Mouse (Mus musculus) thymus, postnatal 10 days (tissue): ENCODE data around the gene Gm30083.

Experiments
- DNase-seq, 2 experiments: peaks; one replicate each; pipeline ENCODE4 v3.0.0; 2021; ENCODE audit warnings: low spot score in 2 of 2

The Gm30083 gene

DNA sequence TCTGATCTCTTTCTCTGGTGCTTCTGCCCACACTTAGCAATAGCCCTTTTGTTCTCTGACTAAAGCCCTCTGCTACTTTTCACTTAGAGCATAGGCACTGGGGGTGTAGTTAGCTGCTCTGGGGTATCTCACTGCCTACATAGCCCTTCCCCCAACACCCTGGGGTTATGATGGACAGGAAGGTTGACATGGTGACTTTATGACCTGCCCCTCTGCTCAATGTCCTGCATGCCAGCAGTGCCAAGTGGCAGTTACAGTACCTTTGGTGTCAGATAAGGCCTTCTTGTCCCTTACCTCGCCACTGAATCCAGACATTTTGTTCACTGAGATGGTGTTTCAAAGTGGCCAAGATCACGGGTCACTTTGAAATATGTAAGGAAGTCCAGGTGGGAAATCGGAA, at the start of gene Gm30083:
Gene Gm30083 (minus strand): TSS at position 120 of the 400 bp plus-strand sequence.
- DNase-seq, result no peak

DNA sequence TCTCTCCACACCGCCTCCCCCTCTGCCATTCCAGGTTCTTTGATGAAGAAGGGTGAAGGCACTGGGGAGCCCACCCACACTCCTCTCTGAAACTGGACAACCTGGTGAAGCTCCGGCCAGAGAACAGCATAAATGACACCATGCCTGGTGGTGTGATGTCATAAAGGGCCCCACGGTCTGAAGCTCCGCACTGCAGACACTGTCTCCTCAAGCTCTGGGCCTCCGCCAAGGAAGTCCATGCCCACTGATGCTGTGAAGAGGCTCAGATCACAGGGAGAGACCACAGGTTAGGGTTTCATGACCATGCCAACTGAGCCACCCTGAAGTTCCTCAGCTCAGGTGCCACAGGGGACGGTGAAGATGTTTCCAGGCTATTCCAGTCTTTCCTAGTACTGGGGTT, 37.5 kb upstream of the Gm30083 start, which contains the start of gene Antxrl:
Gene Antxrl (plus strand): TSS at position 192 of the 400 bp plus-strand sequence.
- no peak for DNase-seq

DNA sequence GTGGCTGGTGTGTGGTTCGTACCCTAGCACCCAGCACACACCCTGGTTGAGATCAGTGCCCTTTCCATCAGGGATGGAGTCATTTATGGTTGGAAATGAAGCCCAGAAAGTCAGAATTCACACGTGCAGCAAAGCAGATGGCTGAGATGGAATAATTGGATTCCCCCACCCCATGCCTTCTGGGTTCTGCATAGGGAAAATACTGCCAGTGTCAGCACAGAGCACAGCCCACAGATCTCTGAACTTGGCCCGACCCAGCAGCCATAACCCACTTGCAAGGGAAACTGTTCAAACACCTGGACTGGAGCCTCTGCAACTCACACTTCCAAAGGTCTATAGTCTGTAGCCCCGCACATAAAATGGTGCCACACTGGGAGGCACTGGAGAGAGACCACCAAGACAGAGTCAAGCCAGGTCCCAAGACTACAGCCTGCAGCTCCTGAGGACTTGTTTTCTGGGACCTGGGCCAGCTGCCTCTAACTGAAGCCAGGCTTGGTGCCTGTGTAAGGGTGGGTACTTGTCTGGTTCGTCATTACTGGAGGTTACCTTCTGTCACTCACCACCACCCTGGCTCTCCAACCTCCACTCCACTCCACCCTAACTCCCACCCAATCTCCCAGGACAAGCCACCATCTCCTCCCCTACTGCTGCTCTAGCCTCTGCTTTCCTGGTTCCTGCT, 35.3 kb upstream of the Gm30083 start:
- DNase-seq, result no peak

DNA sequence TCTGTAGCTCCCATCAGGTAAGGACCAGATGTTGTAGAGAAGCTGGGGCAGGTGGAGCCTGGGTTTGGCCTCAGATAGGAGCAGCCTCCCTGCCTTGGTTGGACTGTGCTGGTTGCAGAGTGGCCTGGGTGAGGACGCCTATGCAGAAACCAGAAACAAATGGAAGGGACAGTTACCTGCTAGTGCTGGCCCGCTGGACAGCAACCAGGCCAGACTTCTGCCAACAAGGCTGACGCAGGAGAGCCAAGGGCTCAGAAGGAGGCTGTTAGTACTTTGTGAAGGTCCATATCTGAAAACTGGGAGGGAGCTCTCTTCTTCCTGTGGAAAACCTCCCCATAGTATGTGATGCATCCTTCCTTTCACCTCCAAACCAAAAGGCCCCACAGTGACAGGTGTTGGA, 28.4 kb upstream of the Gm30083 start:
- no peak for DNase-seq

DNA sequence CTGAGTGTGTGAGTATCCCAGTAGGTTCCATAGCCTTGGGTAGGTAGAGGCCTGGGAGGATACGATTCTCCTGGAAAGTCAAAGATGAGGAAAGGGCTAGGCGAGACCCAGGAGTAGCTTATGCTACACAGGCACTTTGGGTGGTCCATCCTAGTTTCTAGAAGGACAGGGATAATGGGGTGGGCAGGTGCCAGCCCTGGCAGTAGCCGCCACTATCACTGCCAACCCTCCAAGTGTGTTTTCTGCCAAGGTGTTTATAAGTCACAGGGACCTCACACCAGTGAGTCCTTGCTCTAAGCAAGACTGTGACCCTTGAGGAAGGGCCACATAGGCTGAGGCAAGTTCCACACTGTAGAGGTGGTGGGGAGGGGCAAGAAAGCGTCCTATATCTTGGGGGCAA, 26.3 kb upstream of the Gm30083 start:
- no peak for DNase-seq

DNA sequence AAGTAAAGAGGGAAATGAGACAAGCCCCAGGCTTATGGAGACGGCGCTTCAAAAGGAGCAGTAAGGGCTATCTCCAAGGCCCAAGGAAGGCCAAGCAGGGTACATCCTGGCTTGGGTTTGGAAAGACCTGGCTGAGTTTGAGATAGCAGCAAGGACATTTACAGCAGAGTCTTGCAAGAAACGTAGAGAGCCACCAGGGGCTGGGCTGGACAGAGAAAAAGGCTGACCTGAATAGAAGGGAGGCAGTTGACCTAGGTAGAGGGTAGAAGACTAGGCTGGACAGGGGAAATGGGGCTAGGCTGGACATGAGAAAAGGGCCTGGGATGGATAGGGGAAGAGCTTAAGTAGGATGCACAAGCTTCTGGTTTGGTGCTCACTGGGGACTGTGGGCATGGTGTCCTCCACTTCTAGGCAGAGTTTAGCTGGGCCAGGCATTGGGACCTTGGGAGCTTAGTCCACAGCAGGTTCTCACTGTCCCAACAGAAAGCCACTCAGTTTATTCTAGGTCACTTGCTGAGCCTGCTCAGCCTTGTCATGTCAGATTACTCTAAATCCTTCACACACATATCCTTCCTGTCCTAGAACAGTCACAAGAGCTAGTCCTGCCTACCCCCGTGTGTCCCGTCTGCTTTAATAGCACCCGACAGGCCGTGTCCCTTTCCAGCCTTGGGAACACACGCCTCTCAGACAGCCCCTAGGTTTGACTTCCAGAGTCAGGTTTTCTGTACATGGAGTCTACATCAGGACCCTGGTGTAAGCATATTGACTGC, 19.0 kb upstream of the Gm30083 start:
- DNase-seq, result no peak

DNA sequence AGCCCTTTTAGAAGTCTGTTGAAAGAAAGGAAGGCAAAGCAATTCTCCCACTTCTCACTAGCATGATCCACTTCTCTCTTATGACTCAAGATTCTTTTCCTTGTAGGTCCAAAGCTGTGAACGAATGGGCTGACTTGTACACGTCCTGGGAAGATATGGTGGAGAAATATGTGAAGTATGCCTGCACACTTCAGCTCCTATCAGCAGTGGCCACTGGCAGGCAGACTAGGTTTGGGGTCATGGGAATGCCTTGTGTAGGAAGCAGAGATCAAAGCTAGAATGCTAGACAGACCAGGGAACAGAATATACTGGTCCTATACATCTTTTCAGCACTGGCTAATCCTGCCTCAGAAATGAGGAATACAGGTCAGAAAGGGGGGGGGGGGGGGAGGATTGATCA, 11.7 kb upstream of the Gm30083 start:
- DNase-seq, result no peak

DNA sequence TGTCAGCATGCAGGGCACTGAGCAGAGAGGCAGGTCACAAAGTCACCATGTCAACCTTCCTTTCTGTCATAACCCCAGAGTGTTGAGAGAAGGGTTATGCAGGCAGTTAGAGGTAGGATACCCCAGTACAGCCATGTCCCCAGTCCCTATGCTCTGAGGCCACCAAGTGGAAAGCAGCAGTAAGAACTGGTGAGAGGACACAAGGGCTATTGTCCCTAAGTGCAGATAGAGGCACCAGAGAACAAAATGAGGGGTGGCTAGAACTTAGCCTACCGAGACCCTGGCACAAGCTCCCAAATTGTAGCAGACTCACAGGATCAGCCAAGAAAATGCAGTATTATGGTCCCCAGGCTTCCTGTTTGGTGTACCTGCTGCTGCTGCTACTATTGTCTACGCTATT, 2.0 kb upstream of the Gm30083 start:
- DNase-seq, result no peak

DNA sequence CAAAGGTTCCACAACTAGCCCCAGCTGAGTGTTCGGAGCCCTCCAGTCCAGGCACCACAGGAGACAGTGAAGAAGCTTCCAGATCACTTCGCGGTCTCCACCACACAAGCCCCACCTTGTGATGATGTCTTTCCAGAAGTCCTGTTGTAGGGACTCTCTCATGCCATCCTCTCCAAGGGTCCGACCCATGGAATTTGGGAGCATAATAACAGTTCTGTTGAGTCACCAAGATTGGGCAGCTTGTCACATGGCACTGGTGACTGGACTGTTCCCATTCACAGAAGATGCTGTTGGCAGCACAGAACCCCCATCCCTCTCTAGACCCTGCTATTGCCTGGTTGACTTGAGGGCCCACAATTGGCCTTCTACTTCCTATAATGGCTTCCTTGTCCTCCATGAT, 1.4 kb upstream of the Gm30083 start, which contains the start of gene Gm5460:
Gene Gm5460 (plus strand): TSS at position 378 of the 400 bp plus-strand sequence.
- no peak for DNase-seq

DNA sequence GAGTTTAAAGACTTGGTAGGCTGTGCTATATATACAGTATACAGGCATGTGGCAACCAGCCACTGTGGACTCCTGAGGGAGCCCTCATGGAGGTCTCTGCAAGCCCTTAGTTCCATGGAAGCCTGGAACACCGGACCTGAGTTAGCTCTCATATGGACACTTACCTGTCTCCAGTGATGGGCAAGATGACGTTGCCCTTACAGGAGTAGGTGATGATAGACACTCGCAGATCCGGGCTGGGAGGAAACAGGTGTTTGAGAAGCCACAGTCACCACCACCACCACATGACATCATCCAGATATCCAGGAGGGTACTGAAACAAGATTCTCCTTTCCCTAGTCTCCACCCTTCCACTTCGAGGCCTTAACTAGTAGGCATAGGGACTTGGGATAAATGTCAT, 12.6 kb downstream of the Gm30083 start:
- DNase-seq, result no peak

DNA sequence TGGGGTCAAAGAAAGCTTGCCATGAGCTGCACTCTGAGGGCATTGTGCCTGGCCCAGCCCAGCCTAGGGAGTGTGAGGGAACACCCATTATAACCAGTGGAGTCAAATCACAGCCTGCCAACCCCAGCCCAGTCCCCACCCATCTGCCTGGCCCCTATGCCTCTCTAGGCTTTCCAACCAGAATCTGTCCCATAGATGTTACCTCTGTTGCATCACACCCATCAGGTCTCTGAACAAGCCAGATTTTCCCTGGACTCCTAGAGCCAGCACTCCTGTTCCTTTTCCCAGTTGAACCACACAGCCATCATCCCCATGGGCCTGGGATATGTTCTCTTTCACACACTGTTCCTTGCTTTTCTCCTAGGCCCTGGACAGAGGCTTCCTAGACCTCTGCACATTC, 13.5 kb downstream of the Gm30083 start:
- no peak for DNase-seq

DNA sequence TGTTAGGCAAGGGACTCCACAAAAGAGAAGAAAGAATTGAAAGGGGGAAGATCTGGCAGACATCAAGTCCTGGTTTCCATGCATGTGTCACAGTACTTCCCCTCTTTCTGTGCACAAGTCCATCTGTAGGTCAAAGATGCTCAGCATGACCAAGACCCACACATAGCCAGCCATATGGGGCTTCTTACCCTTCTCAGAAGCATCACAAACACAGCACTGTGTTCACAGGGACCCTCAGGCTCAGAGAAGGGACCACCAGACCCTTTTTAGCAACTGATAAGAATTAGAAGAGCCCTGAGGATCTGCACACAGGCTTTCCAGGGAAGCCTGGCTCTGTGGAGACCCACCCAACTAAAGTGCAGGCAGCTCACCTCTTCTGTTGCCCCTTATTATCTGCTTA, 14.9 kb downstream of the Gm30083 start:
- DNase-seq, result no peak

DNA sequence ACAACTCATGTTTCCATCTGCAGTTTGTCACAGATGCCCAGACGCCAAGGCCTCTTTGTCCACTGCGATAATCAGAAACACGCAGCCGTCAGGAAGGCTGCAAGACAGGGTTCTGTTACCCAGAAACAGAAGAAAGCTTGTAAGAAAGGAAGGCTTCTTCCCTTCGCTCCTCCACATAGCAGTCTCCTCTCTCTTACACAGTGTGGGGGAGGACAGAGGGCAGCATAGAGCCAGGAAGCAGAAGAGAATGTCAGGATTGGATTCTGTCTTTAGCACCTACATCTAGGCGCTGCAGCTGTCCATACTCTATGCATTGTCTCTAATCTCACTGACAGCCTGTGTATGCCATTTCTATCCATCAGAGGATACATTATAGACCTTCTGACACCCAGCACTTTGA, 17.6 kb downstream of the Gm30083 start:
- DNase-seq, result no peak

DNA sequence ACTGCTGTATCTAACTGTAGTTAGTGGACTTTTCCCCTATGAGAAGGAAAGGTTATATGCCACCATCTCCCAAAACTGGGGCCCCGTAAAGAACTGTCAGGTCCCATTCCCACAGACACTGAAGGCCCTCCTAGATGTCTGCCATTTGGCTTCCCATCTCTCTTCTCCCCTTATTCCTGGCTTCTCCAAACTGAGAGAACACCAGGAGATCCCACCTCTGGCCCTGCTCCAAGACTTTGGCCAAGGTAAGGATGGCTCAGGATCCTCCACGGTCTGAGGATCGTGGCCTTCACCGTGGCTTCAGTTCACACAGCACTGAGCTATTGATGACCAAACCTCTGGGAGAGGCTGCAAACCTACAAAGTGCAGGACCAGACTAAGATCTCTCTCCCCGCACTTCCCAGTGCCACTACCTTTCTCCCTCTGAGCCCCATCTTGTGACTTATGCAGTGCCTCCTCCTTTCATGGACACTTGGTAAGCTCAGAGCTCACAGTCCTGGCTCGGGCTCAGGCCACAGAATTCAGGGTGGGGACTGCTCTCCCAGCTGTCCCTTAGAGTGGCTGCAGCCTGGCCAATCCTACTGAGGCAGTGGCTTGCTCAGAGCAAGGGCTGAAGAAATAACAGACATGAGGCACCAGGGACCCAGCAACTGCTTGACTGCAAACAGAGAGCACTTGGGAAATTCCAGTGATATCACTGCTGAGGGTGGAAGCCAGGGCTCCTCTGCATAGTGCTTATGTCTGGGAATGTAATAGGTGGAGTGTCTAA, 21.3 kb downstream of the Gm30083 start:
- DNase-seq, result no peak

DNA sequence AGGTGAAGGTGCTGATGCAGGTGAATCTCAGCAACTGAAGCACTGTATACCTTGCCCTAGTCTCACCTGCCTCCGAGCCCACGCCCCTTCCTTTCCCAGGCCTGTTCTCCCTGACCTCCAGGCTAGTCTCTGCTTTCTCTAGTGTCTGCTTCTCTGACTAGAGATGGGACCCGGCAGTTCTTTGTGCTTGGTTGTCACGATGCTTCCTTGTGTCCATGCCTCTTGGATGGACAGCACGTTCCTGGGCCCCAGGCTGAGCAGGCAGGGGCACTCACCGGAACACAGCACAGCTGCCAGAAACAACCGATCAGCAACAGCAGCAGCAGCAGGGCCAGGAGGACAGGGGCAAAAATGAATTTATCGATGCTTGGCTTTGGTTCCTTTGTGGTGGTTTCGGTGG, 21.9 kb downstream of the Gm30083 start:
- no peak for DNase-seq

DNA sequence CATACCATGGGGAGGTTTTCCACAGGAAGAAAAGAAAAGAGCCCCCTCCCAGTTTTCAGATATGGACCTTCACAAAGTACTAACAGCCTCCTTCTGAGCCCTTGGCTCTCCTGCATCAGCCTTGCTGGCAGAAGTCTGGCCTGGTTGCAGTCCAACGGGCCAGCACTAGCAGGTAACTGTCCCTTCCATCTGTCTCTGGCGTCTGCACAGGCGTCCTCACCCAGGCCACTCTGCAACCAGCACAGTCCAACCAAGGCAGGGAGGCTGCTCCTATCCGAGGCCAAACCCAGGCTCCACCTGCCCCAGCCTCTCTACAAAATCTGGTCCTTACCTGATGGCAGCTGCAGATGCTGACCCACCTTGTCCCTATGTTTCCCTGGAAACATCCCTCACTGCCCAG, 23.0 kb downstream of the Gm30083 start:
- DNase-seq, result no peak

DNA sequence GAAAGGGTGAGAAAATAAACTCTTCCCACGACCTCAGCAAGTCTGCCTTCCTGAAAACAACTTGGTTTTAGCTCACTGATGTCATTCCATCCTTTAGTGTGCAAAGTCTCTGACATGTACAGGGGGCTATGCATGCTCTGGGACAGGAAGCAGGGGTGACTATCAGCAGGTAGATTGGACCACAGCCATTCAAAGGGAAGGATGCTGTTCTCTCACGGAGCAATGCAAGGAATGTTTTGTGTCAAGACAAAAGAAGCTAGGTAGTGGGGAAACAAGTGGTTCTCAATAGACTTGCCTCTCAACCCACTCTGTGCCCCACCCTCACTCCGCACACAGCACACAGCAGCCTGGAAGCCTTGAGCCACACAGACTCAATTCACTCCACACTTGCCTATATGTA, 25.8 kb downstream of the Gm30083 start:
- no peak for DNase-seq

DNA sequence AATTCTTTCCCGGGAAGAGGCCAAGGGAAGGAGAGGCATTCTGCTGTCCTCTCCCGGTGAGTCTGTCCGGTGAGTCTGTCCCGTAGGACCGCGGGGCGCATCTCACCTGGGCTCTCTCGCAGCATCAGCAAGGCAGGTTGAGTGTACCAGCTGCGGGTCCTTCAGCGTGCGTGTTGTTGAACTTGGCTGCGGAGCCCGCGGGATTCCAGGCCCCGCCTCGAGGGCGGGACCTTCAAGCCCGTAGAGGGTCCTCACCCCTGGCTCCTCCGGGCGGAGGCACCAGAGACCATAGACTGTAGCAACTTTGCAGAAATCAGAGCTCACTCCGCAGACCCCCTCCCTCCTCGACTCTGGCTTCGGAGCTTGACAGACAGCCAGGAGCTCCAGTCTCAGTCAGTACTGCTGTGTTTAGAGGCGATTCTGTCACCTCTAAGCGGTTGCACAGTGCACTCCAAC, 36.4 kb downstream of the Gm30083 start, which contains the start of gene Zfp488:
Gene Zfp488 (minus strand): TSS at position 161 of the 456 bp plus-strand sequence.
- DNase-seq, result no peak

DNA sequence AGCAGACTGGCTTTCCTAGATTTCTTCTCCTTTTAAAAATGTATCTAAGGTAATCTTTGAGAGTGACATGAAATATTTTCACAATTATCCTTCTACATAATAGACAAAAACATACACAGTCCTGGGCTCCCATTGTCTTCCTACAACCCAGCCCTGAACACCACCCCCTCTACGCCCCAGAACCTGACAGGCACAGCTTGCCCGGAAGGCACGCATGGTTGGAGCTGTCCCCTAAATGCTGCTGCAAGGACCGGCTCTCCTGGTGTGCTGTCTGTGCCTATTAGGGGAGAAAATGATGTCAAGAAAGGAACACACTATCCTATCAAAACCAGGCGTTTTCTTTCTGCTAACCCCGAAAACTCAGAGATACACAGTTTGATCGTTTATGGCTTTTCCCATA, 37.2 kb downstream of the Gm30083 start:
- no peak for DNase-seq

DNA sequence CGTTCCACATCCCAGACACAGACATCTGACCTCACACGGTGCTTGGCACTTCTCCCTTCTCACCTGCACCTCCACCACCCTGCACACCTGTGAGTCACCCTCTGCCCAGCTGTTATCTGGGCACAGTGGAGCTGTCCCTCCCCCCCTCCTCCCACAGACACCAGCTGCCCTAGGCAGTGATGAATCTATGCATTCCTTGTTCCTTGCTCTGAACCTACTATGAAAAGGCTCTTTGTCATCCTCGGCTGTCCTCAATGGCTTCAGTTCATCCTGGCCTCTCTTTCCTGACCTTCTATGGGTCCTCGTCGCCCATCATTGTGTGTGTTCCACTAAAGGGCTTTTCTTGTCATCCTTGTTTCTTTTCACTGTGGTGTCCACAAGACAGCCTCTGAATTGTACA, 40.2 kb downstream of the Gm30083 start:
- DNase-seq, result no peak

DNA sequence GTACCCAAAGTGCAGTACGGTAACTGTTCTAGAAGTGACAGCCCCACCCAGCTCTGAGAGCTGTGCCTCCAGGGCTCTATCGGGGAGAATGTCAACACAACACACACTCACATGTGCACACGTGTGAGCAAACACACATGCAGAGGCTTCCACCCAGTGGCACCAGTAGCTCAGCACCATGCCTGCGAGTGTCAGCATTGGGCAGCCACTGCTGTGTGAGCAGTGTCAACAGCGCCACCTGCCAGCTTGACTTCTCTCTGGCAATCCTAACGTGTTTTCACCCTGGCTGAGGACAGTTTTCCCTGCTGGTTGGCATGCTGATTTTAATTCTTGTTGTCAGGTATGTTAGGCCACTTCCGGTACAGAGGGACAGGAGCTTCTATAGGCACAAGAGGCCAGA, 42.3 kb downstream of the Gm30083 start:
- no peak for DNase-seq

DNA sequence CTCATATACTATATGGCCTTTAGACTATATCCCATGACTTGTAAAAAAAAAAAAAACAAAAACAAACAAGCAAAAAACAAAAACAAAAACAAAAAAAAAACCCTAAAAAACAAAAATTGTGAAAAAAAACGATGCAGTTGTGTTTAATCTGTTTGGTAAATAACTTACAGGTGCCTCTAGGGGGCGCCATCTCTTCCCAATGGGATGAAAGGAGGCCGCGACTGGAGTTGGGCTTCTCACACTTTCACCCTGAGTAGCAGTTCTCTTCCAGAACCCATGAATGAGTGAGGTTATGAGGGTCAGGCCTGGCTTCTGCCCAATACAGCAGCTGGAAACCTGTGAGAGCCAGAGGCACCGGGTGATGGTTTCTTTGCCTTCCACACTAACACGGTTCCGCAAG, 49.3 kb downstream of the Gm30083 start:
- DNase-seq, result no peak
